30 mouse cellular contexts compared by ENCODE assay signal in genomic region chr1:135362115-135362514, GRCm38 (mm10). TPM values are rescaled to one million over a fixed set of nuclear protein-coding genes. Genes with fewer than 3 reads are reported as not detected.
DNase-seq lines count a peak whose midpoint lies in the region; ATAC-seq and TF ChIP-seq lines count a peak whose summit lies in the region.
"Had no signal": no experiment of that assay in that cellular context is flagged by ENCODE, and none has a peak within 500 bp of the region (broad histone marks: within the 10 kb centered on the region; RNA-seq: fewer than 3 reads in every experiment).

No protein-coding gene starts in this region.

- no peaks in the 10 kb centered on the region for H3K4me1 ChIP-seq in liver, embryonic 14.5 days (replicated peaks; ENCODE audit: control insufficient read depth in 2 of 2, insufficient read depth in 2 of 2, low read length in 1 of 2)
- no peaks in the 10 kb centered on the region for H3K4me1 ChIP-seq in liver, embryonic 12.5 days
- peaks cover 42% of the 10 kb centered on the region for H3K4me1 ChIP-seq in E14TG2a.4 (replicated peaks; ENCODE audit: low read depth, low read length)
- H3K4me1 ChIP-seq: embryonic facial prominence, embryonic 13.5 days; hindbrain, embryonic 15.5 days; limb, embryonic 15.5 days; neural tube, embryonic 12.5 days had no signal

- TF ChIP-seq CTCF in gastrocnemius, adult 2 months (IDR thresholded peaks at IDR 0.05): peak; percentile 24; the same call in 1 of the 2 replicates
- TF ChIP-seq CTCF in liver, embryonic 14.5 days (IDR thresholded peaks at IDR 0.05; ENCODE audit: low read depth): peak; percentile 8; the same call in 1 of the 2 replicates
- peak; percentile 62 for TF ChIP-seq CTCF in E14TG2a.4 (conservative IDR thresholded peaks at IDR 0.05; ENCODE audit: low read length)

- H3K9me3 ChIP-seq in liver, embryonic 14.5 days (ENCODE audit: control insufficient read depth, low read length): no peaks in the 10 kb centered on the region
- H3K9me3 ChIP-seq in liver, embryonic 12.5 days (replicated peaks): no peaks in the 10 kb centered on the region
- no peaks in the 10 kb centered on the region for H3K9me3 ChIP-seq in E14TG2a.4 (ENCODE audit: low read length)
- H3K9me3 ChIP-seq: hindbrain, embryonic 15.5 days; limb, embryonic 10.5 days; limb, embryonic 15.5 days; neural tube, embryonic 12.5 days had no signal

- H3K36me3 ChIP-seq in liver, embryonic 14.5 days (replicated peaks; ENCODE audit: control insufficient read depth, insufficient read depth, low read depth): no peaks in the 10 kb centered on the region
- H3K36me3 ChIP-seq in liver, embryonic 12.5 days: no peaks in the 10 kb centered on the region
- H3K36me3 ChIP-seq in E14TG2a.4 (ENCODE audit: insufficient read depth, low read length): no peaks in the 10 kb centered on the region
- H3K36me3 ChIP-seq: embryonic facial prominence, embryonic 13.5 days; heart, embryonic 12.5 days; hindbrain, embryonic 15.5 days; limb, embryonic 10.5 days; limb, embryonic 15.5 days; midbrain, embryonic 10.5 days; neural tube, embryonic 12.5 days had no signal

- no peak for TF ChIP-seq EP300 in liver, embryonic 14.5 days (IDR thresholded peaks at IDR 0.05; ENCODE audit: low read depth)

- intact Hi-C loops in gastrocnemius, adult 2 months (cut with DNase I): no loop called here

- H3K27me3 ChIP-seq in liver, embryonic 14.5 days (ENCODE audit: control insufficient read depth, insufficient read depth, low read length): no peaks in the 10 kb centered on the region
- peaks cover 3% of the 10 kb centered on the region; the same call in 1 of the 2 replicates for H3K27me3 ChIP-seq in liver, embryonic 12.5 days (replicated peaks)
- peaks cover 16% of the 10 kb centered on the region; the same call in 1 of the 2 replicates for H3K27me3 ChIP-seq in E14TG2a.4 (ENCODE audit: insufficient read depth, low read length)
- H3K27me3 ChIP-seq: embryonic facial prominence, embryonic 13.5 days; hindbrain, embryonic 15.5 days; limb, embryonic 15.5 days; neural tube, embryonic 12.5 days had no signal

- H3K27ac ChIP-seq in gastrocnemius, adult 2 months: no peak overlapping the region
- H3K27ac ChIP-seq in liver, embryonic 14.5 days: no peak overlapping the region
- no peak overlapping the region for H3K27ac ChIP-seq in liver, embryonic 12.5 days
- H3K27ac ChIP-seq: embryonic facial prominence, embryonic 13.5 days; hindbrain, embryonic 15.5 days; kidney, postnatal 0 days; limb, embryonic 10.5 days; limb, embryonic 15.5 days; midbrain, embryonic 10.5 days; neural tube, embryonic 12.5 days had no signal

- H3K4me3 ChIP-seq in gastrocnemius, adult 2 months: no peak overlapping the region
- H3K4me3 ChIP-seq in liver, embryonic 14.5 days (ENCODE audit: insufficient read depth in 1 of 2, low read depth in 2 of 2, low read length in 2 of 2): no peak overlapping the region
- H3K4me3 ChIP-seq in liver, embryonic 12.5 days: no peak overlapping the region
- H3K4me3 ChIP-seq in E14TG2a.4 (replicated peaks; ENCODE audit: low read length): no peak overlapping the region
- H3K4me3 ChIP-seq: embryonic facial prominence, embryonic 13.5 days; heart, embryonic 12.5 days; hindbrain, embryonic 15.5 days; limb, embryonic 10.5 days; limb, embryonic 15.5 days; midbrain, embryonic 10.5 days; myocyte; neural tube, embryonic 12.5 days had no signal

- H3K9ac ChIP-seq in liver, embryonic 14.5 days (replicated peaks): no peak overlapping the region
- H3K9ac ChIP-seq in liver, embryonic 12.5 days: no peak overlapping the region
- H3K9ac ChIP-seq: embryonic facial prominence, embryonic 13.5 days; heart, embryonic 12.5 days; hindbrain, embryonic 15.5 days; limb, embryonic 15.5 days; neural tube, embryonic 12.5 days had no signal

- ATAC-seq in liver, embryonic 14.5 days (ENCODE audit: insufficient read depth): no peak
- no peak for ATAC-seq in liver, embryonic 12.5 days
- ATAC-seq: midbrain, embryonic 16.5 days had no signal

- H3K4me2 ChIP-seq in liver, embryonic 14.5 days (ENCODE audit: low read depth): no peak overlapping the region
- H3K4me2 ChIP-seq in liver, embryonic 12.5 days: no peak overlapping the region
- H3K4me2 ChIP-seq: embryonic facial prominence, embryonic 13.5 days; heart, embryonic 12.5 days; hindbrain, embryonic 15.5 days; limb, embryonic 15.5 days; neural tube, embryonic 12.5 days had no signal

- DNase-seq in gastrocnemius, adult 2 months: no peak
- DNase-seq in gastrocnemius, postnatal 10 days: no peak
- DNase-seq in liver, embryonic 14.5 days (ENCODE audit: low read depth in 3 of 3, low spot score in 3 of 3): no peak
- DNase-seq in NIH3T3 (ENCODE audit: low read depth): peak; percentile 48
- no peak for DNase-seq in adrenal gland, postnatal 10 days
- DNase-seq in adrenal gland, postnatal 36 days: no peak
- DNase-seq: adrenal gland, postnatal 25 days; cerebellum, adult 18-20 months; cerebellum, postnatal 10 days; gastrocnemius, postnatal 36 days; heart, adult 18-20 months; kidney, adult 8-10 months; kidney, postnatal 4 days; lung, postnatal 14 days; right cerebral cortex, postnatal 4 days had no signal

RNA-seq across cellular contexts. Expression of gene Shisa4, which starts 12.9 kb away (rescaled TPM):
- total RNA-seq in gastrocnemius, adult 2 months (2021): 100 to 1,000 TPM; 139 to 152 TPM
- 100 to 1,000 TPM; 261 to 295 TPM for total RNA-seq in gastrocnemius, postnatal 10 days (2021)
- 0.64 and 0.84 TPM in 2 replicates for polyA plus RNA-seq in liver, embryonic 14.5 days (2012; rRNA removed)
- polyA plus RNA-seq in liver, embryonic 14.5 days (2014; fragmentation: Nextera tagmentation; extraction: Ambion mirVana): 0.41 and 0.56 TPM in 2 replicates
- 5.4 and 5.5 TPM in 2 replicates for polyA plus RNA-seq in liver, embryonic 12.5 days (2016; fragmentation: Nextera tagmentation; extraction: Ambion mirVana)
- 10 to 100 TPM; 13.9 to 31.8 TPM for total RNA-seq in adrenal gland, postnatal 10 days (2021)
- total RNA-seq in adrenal gland, postnatal 36 days (2021): 1 to 10 TPM; 6.8 to 9.2 TPM
- total RNA-seq: hematopoietic stem cell, adult 5-6 weeks; megakaryocyte progenitor cell, adult 5-6 weeks had no signal

RNA-seq across cellular contexts. Expression of gene Lmod1, which starts 37.5 kb away (rescaled TPM):
- 1 to 10 TPM; 4.5 to 5.3 TPM for total RNA-seq in gastrocnemius, adult 2 months (2021)
- 1 to 10 TPM; 2.5 to 3.7 TPM for total RNA-seq in gastrocnemius, postnatal 10 days (2021)
- 0.05 and 0.08 TPM in 2 replicates for polyA plus RNA-seq in liver, embryonic 14.5 days (2012; rRNA removed)
- 0.04 and 0.10 TPM in 2 replicates for polyA plus RNA-seq in liver, embryonic 14.5 days (2014; fragmentation: Nextera tagmentation; extraction: Ambion mirVana)
- polyA plus RNA-seq in liver, embryonic 12.5 days (2016; fragmentation: Nextera tagmentation; extraction: Ambion mirVana): 0.11 and 0.12 TPM in 2 replicates
- total RNA-seq in adrenal gland, postnatal 10 days (2021): 1 to 10 TPM; 1.7 to 3.8 TPM
- total RNA-seq in adrenal gland, postnatal 36 days (2021): 1 to 10 TPM; 1.4 to 1.6 TPM
- total RNA-seq: common myeloid progenitor, adult 5-6 weeks; hematopoietic stem cell, adult 5-6 weeks; megakaryocyte progenitor cell, adult 5-6 weeks had no signal

RNA-seq across cellular contexts. Expression of gene Timm17a, which starts 48.5 kb away (rescaled TPM):
- 100 to 1,000 TPM; 282 to 343 TPM for total RNA-seq in gastrocnemius, adult 2 months (2021)
- 100 to 1,000 TPM; 201 to 217 TPM for total RNA-seq in gastrocnemius, postnatal 10 days (2021)
- polyA plus RNA-seq in liver, embryonic 14.5 days (2012; rRNA removed): 15.4 and 26.0 TPM in 2 replicates
- polyA plus RNA-seq in liver, embryonic 14.5 days (2014; fragmentation: Nextera tagmentation; extraction: Ambion mirVana): 136 and 146 TPM in 2 replicates
- polyA plus RNA-seq in liver, embryonic 12.5 days (2016; fragmentation: Nextera tagmentation; extraction: Ambion mirVana): 204 and 208 TPM in 2 replicates
- 100 to 1,000 TPM; 277 to 292 TPM for total RNA-seq in adrenal gland, postnatal 10 days (2021)
- 100 to 1,000 TPM; 212 to 215 TPM for total RNA-seq in adrenal gland, postnatal 36 days (2021)

Comparison
In these comparisons a context has a peak if more than half of its experiments do, and no peak if none do; other contexts are left out.
1. CTCF ChIP-seq: peak in every context shown above with its lines; median percentile 62 in E14TG2a.4; 24 in gastrocnemius, adult 2 months; 8 in liver, embryonic 14.5 days.
2. RNA of gene Shisa4, which starts 12.9 kb away (total RNA-seq): 261 to 295 TPM in gastrocnemius, postnatal 10 days and 139 to 152 TPM in gastrocnemius, adult 2 months; 13.9 to 31.8 TPM in adrenal gland, postnatal 10 days and 6.8 to 9.2 TPM in adrenal gland, postnatal 36 days; every median in the first group is over 4 times any median in the second.